Mouse (Mus musculus) thymus, adult 2 months (tissue): ENCODE results near the gene Mpig6b. TPM values are rescaled to one million over a fixed set of nuclear protein-coding genes. Genes with fewer than 3 reads are reported as not detected.

ENCODE experiments used
- DNase-seq: peaks from one replicate; pipeline ENCODE4 v3.0.0; 2021
- H3K27ac ChIP-seq: fragments of 200-500 bp; 2 replicates; pipeline ENCODE4 v1.5.1; 2012; ENCODE audit warnings: low read length, control low read depth; ENCODE audit not compliant: control insufficient read depth, insufficient read depth
- H3K27me3 ChIP-seq: fragments of 200-500 bp; 2 replicates; pipeline ENCODE4 v1.6.1; 2012; ENCODE audit warnings: mild to moderate bottlenecking, low read length, moderate library complexity, mixed read lengths; ENCODE audit not compliant: control insufficient read depth, insufficient read depth
- H3K36me3 ChIP-seq: fragments of 200-500 bp; 2 replicates; pipeline ENCODE4 v1.6.1; 2012; ENCODE audit warnings: mild to moderate bottlenecking, low read length, moderate library complexity; ENCODE audit not compliant: control insufficient read depth, insufficient read depth
- H3K4me1 ChIP-seq: fragments of 200-500 bp; replicated peaks from 2 replicates; pipeline ENCODE4 v1.6.1; 2012; ENCODE audit warnings: low read length; ENCODE audit not compliant: control insufficient read depth, insufficient read depth
- H3K4me3 ChIP-seq: fragments of 200-500 bp; 2 replicates; pipeline ENCODE4 v1.5.1; 2012; ENCODE audit warnings: mild to moderate bottlenecking, low read length, control low read depth, moderate library complexity; ENCODE audit not compliant: control insufficient read depth, insufficient read depth
- CTCF ChIP-seq: fragments of 200-500 bp; IDR thresholded peaks from 2 replicates; pipeline ENCODE4 v1.5.1; 2012; ENCODE audit warnings: mild to moderate bottlenecking, control low read depth, low read length, moderate library complexity, borderline replicate concordance; ENCODE audit not compliant: control insufficient read depth, poor library complexity, insufficient read depth; ENCODE audit errors: extremely low read depth
- POLR2A ChIP-seq: fragments of 200-500 bp; IDR thresholded peaks from 2 replicates; pipeline ENCODE4 v1.6.1; 2012; ENCODE audit warnings: mild to moderate bottlenecking, low read length, control low read depth, moderate library complexity; ENCODE audit not compliant: control insufficient read depth, poor library complexity, insufficient read depth; ENCODE audit errors: extremely low read depth
- WGBS: fragments of 180-500 bp; shearing (Covaris S2); methylation state at CpG from one replicate; pipeline ENCODE4 v1.1.7; 2018; 5-methylcytosine and 5-hydroxymethylcytosine counted together
- polyA plus RNA-seq: library from polyadenylated mRNA; depleted of rRNA; stranded (reverse); fragments of >200 nt; gene quantifications from 2 replicates; pipeline ENCODE4 v1.2.3, GENCODE M21; 2012

The Mpig6b gene
- polyA plus RNA-seq, 1 experiment = 0.20 TPM

- no peak for DNase-seq
- H3K4me3 ChIP-seq = no peak overlapping the region
- no peaks in the 10 kb centered on the region for H3K27me3 ChIP-seq
- TF ChIP-seq POLR2A (no peak), CTCF (no peak)
- H3K27ac ChIP-seq = no peak overlapping the region
- peaks cover 34% of the 10 kb centered on the region for H3K4me1 ChIP-seq
- 46% methylated on average over 10 of the region's 10 CpGs for WGBS
- no peaks in the 10 kb centered on the region for H3K36me3 ChIP-seq
These were observed 41.1 kb downstream of the Mpig6b start for GRCm38 (mm10) chr17:35024691-35025488.

DNA sequence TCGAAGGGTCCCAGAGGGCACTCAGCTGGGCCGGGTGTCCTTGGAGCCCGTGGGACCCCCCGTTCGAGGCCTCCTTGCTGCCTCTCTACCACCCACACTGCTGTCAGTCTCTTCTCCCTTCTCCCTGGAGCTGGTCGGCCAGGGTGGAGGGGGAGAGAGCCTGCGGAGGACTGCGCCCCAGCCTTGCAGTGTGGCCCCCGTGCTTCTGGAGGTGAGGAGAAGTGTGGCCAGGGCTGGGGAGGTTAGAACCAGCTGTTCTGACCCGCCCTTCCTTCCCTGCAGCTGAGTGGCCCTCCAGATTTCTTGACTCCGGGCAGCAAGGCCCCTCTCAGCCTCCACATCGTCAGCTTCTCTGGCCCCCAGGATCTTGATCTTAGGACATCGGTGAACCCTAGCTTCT, 41.7 kb downstream of the Mpig6b start:
- Histone ChIP-seq H3K27me3 (no peaks in the 10 kb centered on the region), H3K27ac (no peak overlapping the region)
- TF ChIP-seq CTCF (no peak), POLR2A (no peak)

GRCm38 (mm10) chr17:35023756-35024155, 42.2 kb downstream of the Mpig6b start:
- no peak overlapping the region for H3K27ac ChIP-seq
- no peaks in the 10 kb centered on the region for H3K27me3 ChIP-seq
- H3K4me3 ChIP-seq = no peak overlapping the region
- no peak for TF ChIP-seq POLR2A
- no peak for TF ChIP-seq CTCF
- no peaks in the 10 kb centered on the region for H3K36me3 ChIP-seq
- DNase-seq = no peak
- 49% methylated on average over 4 of the region's 4 CpGs for WGBS
- H3K4me1 ChIP-seq = peaks cover 23% of the 10 kb centered on the region

More for the DNA sequence above, 41.7 kb downstream of the Mpig6b start:
- peaks cover 28% of the 10 kb centered on the region for H3K4me1 ChIP-seq
- no peak for DNase-seq
- H3K4me3 ChIP-seq = no peak overlapping the region
- WGBS = 73% methylated on average over 13 of the region's 13 CpGs
- H3K36me3 ChIP-seq = no peaks in the 10 kb centered on the region

- Histone ChIP-seq H3K27ac (no peak overlapping the region), H3K4me1 (peaks cover 18% of the 10 kb centered on the region), H3K36me3 (no peaks in the 10 kb centered on the region), H3K27me3 (no peaks in the 10 kb centered on the region), H3K4me3 (no peak overlapping the region)
- TF ChIP-seq CTCF = no peak
- TF ChIP-seq POLR2A = no peak
- DNase-seq = no peak
- WGBS = 97% methylated on average over 5 of the region's 5 CpGs
These were observed 42.8 kb downstream of the Mpig6b start for GRCm38 (mm10) chr17:35023221-35023620.

- Histone ChIP-seq H3K27ac (no peak overlapping the region), H3K36me3 (no peaks in the 10 kb centered on the region), H3K27me3 (no peaks in the 10 kb centered on the region), H3K4me3 (no peak overlapping the region), H3K4me1 (peaks cover 15% of the 10 kb centered on the region)
- no peak for DNase-seq
- 94% methylated on average over 8 of the region's 8 CpGs for WGBS
- TF ChIP-seq POLR2A (no peak), CTCF (no peak)
These were observed 43.4 kb downstream of the Mpig6b start for GRCm38 (mm10) chr17:35022541-35023060.

DNA sequence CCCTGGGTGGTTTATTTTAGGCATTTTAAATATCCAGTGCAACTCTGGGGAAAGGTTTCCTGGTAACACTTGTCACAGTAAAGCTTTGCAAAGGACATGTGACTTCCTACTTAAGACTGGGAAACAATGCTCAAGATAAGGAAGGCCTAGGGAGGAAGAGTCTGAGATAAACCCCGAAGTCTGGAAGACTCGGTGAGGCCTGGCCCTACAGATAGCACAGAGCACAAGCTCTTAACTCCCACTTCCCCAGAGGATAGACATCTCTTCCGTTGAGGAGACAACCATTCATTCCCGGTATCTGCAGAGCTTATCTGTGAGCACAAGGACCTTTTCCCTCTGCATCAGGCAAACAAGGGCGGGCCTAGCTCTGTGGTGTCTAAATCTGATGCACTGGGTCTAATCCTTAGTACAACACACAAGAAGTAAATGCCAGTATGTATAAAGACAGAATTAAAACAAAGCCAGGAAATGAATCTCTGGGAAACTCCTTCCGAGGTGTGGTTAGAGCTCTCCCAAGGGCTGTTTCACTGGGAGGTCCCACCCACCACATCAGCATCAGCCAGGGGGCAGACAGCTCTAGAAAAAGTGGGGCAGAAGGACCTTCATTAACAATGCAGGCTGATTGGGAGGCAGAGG, 44.0 kb downstream of the Mpig6b start:
- Histone ChIP-seq H3K27ac (no peak overlapping the region), H3K4me3 (no peak overlapping the region)

More for the DNA sequence above, 44.0 kb downstream of the Mpig6b start:
- no peaks in the 10 kb centered on the region for H3K27me3 ChIP-seq
- no peak for TF ChIP-seq CTCF
- no peak for TF ChIP-seq POLR2A
- DNase-seq = no peak
- no peaks in the 10 kb centered on the region for H3K36me3 ChIP-seq
- peaks cover 14% of the 10 kb centered on the region for H3K4me1 ChIP-seq
- WGBS = 82% methylated on average over 6 of the region's 6 CpGs
